Mouse (Mus musculus) left cerebral cortex, adult 2 months (tissue): ENCODE measurements at regions not wholly inside any gene's neighbourhood (a gene's known extent, or its start where the extent isn't known, plus 50 kb on each side); places are given as distances from the start of the nearest gene placed in this dataset.

Source experiments
- DNase-seq, 2 experiments: peaks; one replicate each; pipeline ENCODE4 v3.0.0; 2021 to 2022; ENCODE audit warnings: low spot score in 2 of 2, mixed read lengths in 1 of 2; ENCODE audit errors: extremely low spot score in 1 of 2
- H3K27ac ChIP-seq: fragments of 200-600 bp; 2 replicates; pipeline ENCODE4 v1.8.1; 2022
- H3K4me3 ChIP-seq: fragments of 200-600 bp; 2 replicates; pipeline ENCODE4 v1.8.1; 2022
- CTCF ChIP-seq: fragments of 200-600 bp; IDR thresholded peaks from 2 replicates; pipeline ENCODE4 v1.8.1; 2022; ENCODE audit warnings: antibody characterized with exemption, mild to moderate bottlenecking, moderate library complexity
- intact Hi-C: fragments of 180-260 bp; cut with DNase I; formaldehyde crosslinking; loops from one replicate; pipeline ENCODE4 v1.15.1; 2025

DNA sequence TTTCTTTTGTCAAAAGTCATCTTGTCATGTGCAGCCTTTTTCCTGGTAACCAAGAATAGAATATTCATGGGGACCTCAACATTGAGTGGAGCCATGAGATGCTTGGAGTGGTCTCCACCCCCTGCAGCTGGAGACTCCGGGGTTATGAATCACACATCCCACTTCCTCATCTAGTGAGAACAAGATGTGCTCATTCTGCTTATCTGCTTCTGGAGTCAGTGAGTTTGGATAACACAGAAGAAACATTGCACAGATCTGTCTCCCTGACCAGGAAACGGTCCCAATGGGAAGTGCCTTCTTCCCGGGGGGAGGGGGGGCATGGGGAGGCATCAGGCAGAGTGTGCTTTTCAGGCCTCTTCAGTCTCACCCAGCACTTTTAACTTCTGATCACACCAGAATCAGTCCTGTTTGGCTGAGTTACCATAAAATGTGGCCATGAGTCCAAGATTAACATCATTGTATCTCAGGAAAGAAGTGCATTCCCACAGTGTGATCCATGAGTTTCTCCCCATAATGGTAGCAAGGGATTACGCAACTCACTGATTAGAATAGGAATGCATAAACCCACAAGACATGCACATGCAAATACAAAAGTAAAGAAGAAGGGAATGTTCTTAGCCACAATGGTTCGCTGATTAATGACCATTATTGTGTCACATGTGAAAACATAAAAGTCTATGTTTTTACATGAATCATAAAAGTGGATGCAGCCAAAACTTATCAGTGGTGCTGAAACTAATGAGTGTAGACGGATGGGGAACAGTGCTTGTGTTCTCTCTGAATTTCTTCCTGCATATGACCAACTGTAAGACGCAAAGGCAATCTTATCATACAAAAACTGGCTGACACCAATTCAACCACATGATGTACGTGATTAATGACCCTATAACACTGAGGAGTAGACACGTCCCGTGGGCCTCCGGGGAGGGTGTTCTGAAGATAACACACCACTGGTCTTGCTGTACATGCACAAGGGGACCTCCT is 393.8 kb upstream of the Mmadhc start:
- intact Hi-C loops = no loop called here
- Histone ChIP-seq H3K4me3 (no peak overlapping the region), H3K27ac (no peak overlapping the region)
- TF ChIP-seq CTCF = no peak
- DNase-seq = no peak

DNA sequence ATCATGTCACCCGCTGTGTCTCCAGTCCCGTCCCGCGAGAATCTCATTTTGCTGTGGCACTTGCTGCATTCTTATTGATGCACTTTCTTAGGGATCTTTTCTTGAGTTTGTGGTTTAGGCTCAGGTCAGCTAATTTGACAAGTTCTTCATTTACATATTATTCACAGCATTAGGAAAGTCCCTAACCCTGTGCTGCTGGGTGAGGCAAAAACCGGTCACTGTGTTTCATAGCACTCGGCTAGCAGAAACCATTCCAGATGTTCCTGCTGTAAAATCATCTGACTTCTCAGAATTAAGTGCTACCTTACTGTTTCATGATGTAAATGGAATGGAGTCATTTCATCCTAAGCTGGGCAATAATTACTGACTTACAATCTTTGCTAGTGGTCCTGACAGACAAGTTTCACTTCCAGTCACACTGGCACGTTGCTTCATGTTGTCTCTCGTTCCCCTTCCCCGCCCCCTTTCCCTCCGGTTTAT is 391.1 kb upstream of the Mmadhc start:
- no peak for DNase-seq
- no peak for TF ChIP-seq CTCF
- intact Hi-C loops = no loop called here
- H3K4me3 ChIP-seq = no peak overlapping the region
- H3K27ac ChIP-seq = no peak overlapping the region

DNA sequence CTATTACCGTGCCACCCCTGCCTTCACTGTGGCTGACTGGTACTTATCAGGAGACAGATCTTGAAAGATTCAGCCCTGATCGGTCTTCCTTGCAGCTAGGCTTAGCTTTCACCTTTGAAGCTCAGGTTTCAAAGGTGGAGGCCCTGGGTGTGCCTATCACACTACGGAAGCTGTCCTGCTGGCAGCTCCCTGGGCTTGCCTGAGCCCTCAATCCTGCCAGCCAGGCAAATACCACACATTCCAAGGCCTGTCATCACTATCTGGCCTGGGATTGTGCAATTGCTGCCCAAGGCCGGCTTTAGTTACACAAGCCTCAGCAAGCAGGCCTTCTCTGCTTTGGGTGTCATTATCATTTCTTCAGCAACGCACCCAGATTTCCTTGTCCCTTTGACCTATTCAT is 390.6 kb upstream of the Mmadhc start:
- no peak for TF ChIP-seq CTCF
- no peak overlapping the region for H3K27ac ChIP-seq
- intact Hi-C loops = no loop called here
- no peak for DNase-seq
- no peak overlapping the region for H3K4me3 ChIP-seq

DNA sequence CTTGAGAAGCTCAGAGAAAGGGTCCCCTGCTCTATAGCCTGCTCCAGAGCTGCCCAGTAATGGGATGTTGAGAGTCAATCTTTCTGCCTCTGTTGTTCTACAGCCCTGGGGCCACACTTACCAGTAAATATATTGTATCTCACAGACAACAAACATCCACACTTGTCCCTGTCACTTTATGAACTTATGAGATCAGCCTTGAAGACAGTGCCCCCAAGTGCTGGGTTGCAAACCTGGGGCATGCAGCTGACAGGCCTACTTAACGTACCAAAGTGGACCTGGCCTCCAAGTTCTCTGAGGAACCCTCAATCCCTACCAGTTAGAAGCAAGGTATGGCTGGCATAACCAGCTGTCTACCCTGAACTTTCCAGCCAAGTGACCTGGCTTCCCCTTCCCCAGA is 380.9 kb upstream of the Mmadhc start:
- H3K27ac ChIP-seq = no peak overlapping the region
- intact Hi-C loops = no loop called here
- no peak for DNase-seq
- no peak; the same call in 1 of the 2 replicates for TF ChIP-seq CTCF
- no peak overlapping the region for H3K4me3 ChIP-seq

DNA sequence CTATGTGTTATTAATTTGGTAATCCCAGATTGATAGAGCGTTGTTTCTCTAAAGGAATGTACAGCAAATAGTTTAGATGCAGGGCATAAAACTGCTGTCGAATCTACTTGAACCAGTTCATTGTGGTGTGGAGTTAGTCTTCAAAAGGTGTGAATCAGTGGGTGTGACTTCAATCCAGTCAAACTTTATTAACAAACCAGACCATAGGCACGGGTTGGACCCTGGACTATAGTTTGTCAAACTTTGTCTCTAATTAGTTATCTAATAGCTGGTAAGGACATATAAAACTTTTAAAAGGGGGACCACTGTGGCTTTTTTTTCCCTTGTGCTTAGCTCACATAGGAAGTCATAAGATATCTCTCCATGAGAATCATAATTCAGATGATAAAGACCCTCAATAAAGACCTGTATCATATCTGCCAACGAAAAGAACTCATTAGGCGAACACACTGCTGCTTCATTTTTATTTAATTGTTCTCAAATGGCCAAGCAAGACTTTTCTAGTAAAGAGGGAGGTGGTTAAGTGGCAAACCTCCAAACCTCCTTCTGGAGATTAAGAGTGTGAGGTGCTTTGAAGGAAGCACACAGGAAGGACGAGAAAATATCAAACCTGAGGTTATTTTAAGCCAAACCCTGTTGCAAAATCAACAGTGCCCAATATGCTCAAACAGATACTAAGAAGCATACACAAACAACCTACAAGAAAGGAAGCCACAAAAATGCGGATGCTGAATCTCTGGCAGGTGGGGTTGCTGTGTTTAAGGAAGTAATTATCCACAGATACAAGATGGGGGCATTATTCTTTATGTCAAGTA is 379.3 kb upstream of the Mmadhc start:
- no peak for TF ChIP-seq CTCF
- no peak for DNase-seq
- intact Hi-C loops = no loop called here
- H3K4me3 ChIP-seq = no peak overlapping the region
- H3K27ac ChIP-seq = no peak overlapping the region

DNA sequence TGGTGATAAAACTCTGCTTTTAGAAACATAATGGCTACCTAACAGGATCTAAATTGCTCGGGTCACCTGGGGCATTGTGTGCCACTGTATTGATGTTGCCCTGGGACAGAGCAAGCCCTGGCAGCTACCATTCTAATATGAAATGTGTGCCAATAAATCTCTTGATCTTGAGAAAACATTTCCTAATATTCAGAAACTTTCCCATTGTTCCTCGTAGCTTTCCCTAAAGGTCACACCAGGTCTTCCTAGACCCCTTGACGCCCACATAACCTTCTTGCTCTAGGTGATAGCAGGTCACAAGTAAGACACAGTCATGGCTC is 378.2 kb upstream of the Mmadhc start:
- no peak for TF ChIP-seq CTCF
- DNase-seq = no peak
- H3K4me3 ChIP-seq = no peak overlapping the region
- H3K27ac ChIP-seq = no peak overlapping the region
- intact Hi-C loops = no loop called here

DNA sequence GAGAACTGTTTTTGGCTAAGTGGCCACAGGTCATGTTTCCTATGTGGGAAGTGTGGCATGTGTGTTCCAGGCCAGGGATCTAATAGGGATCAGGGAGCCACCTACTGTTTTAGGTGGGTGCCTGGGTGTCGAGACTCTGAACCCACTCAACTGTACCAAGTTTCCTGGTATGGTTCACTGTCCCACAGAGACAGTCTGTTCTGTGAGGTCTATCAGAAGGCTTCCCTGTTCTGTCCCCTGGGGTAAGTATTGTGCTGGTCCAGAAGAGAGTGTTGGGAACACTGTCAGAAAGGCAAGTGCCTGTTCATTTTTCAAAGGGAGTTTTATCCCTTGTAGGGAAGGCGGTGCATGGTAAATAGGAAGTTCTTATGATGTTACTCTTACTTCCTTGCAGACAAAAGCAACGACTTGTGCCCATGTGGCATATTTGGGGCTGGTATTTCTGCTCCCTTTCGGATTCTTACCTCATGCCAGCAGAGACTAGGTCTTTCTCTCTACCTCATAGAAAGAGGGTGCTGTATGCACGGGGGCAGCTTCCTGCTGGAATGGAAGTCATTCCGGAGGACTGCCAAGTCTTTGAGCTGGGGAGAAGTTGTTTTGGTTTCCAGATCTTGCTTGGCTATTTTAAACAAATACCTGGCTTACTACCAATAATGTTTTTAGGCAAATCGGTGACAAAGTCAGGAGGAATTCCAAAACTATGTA is 377.7 kb upstream of the Mmadhc start:
- DNase-seq = no peak
- intact Hi-C loops = no loop called here
- no peak overlapping the region for H3K27ac ChIP-seq
- no peak overlapping the region for H3K4me3 ChIP-seq
- no peak for TF ChIP-seq CTCF

DNA sequence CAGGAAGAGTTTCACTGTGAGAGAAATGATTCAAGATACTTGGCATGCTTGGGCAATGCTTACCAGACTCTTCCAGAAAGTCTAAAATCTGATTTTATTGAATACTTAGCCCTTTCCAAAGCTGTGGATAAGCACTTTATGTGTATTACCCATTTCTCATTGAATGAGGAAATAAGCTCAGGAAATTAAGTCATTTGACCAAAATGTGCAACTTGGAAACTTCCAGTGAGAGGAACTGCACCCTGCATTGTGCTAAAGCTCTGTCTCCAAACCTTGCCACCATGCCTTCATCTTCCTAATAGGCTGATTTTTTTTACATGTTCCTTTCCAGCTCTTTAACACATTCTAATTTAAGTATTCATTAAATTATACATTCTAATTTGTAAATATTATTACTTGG is 372.7 kb upstream of the Mmadhc start:
- intact Hi-C loops = no loop called here
- DNase-seq = no peak
- no peak overlapping the region for H3K4me3 ChIP-seq
- no peak overlapping the region for H3K27ac ChIP-seq
- TF ChIP-seq CTCF = no peak

DNA sequence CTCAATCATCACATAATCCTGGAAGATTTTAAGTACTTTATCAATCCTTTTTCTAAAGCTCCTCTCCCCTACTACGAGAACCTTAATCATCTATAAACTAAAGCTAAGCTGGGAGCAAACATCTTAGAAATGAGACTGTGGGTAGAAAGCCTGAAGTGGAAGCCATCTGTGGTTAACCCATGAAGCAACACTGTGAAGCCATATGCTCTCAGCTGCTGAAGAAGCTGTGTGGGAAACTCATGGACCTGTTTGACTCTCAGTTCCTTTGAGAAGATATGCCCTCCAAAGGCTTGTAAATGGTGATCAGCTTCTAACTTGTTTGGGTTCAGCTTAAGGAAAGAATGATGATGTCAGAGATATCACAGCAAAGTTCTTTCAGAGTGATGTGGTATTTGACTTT is 372.2 kb upstream of the Mmadhc start:
- DNase-seq = no peak
- intact Hi-C loops = no loop called here
- H3K4me3 ChIP-seq = no peak overlapping the region
- TF ChIP-seq CTCF = no peak
- H3K27ac ChIP-seq = no peak overlapping the region

DNA sequence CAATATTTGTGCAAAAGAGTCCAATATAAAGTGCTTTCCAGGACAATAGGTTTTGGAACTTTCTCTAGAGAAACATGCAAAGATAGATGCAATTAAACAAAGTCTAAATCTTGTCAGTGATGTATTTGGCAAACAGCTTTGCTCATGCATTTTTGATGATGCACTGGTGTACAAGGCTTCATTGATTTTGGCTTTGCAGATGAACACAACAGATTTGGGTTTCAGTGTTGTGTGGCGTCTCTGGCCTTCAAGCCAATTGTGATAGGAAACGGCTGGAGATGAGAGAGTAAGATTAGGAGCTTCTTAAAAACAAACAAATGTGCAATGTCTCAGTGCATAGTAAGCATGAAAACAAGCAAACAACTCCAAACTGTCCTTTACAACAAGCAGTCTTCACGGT is 370.6 kb upstream of the Mmadhc start:
- TF ChIP-seq CTCF = no peak
- no peak for DNase-seq
- no peak overlapping the region for H3K27ac ChIP-seq
- no peak overlapping the region for H3K4me3 ChIP-seq
- intact Hi-C loops = no loop called here

DNA sequence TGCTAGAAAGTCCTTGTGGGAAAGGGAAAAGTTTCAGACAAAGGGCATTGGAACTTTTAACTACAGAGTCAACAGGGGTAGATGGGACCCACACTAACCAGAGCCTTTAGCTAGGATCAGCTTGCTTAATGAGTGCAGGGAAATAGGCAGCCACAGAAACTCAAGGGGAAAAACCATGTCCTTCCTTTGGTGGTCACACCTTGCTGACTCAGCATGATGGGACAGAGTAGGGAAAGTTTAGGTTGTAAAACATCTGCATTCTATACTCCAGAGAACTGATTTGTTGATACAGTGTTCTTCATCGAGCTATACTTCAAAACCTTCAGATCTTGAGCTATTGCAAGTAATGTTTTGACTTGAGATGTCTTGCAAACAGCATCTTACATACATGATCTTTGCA is 365.9 kb upstream of the Mmadhc start:
- no peak for DNase-seq
- Histone ChIP-seq H3K27ac (no peak overlapping the region), H3K4me3 (no peak overlapping the region)
- intact Hi-C loops = no loop called here
- TF ChIP-seq CTCF = no peak

DNA sequence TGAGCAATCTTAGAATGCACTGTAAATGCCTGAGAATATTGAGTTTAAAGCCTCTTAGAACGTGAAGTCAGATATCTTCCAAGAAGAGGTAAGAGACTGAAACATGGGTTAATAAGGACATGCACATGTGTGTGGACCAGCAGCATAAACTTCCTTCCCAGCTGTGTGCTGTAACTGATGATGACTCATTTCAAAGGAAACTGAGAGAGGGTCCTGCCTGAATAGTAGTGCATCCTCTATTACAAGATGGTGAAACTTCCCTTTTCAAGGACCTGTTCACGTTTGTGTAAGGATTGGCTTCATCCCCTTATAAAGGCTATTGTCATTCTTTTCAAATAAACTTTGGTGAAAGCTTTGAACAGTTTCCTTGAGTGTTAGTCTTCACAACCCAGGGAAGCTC is 363.4 kb upstream of the Mmadhc start:
- intact Hi-C loops = no loop called here
- no peak for TF ChIP-seq CTCF
- Histone ChIP-seq H3K27ac (no peak overlapping the region), H3K4me3 (no peak overlapping the region)
- DNase-seq = no peak
